Mouse (Mus musculus) midbrain, embryonic 11.5 days (tissue): Measurements from ENCODE around the gene Tanc1. TPM values are rescaled to one million over a fixed set of nuclear protein-coding genes. Genes with fewer than 3 reads are reported as not detected.

Experiments
- ATAC-seq: fragments of 200-750 bp; cut with Nextera tagmentation; 2 replicates; pipeline ENCODE4 v1.8.0; 2017; ENCODE audit warnings: moderate TSS enrichment, moderate library complexity; ENCODE audit not compliant: low FRiP score
- DNase-seq: peaks from one replicate; pipeline ENCODE4 v3.0.0; 2015; ENCODE audit warnings: low spot score; ENCODE audit errors: missing footprints
- H3K27ac ChIP-seq: fragments of 300-500 bp; sonication (generic); 2 replicates; pipeline ENCODE4 v1.5.1; 2014; ENCODE audit warnings: low read depth, low read length
- H3K27me3 ChIP-seq: fragments of 300-500 bp; sonication (generic); 2 replicates; pipeline ENCODE4 v1.6.1; 2014; ENCODE audit warnings: mild to moderate bottlenecking, low read length, moderate library complexity, mixed read lengths; ENCODE audit not compliant: control insufficient read depth, insufficient read depth
- H3K36me3 ChIP-seq: fragments of 300-500 bp; sonication (generic); 2 replicates; pipeline ENCODE4 v1.6.1; 2014; ENCODE audit warnings: mild to moderate bottlenecking, low read length, moderate library complexity, mixed read lengths; ENCODE audit not compliant: control insufficient read depth, insufficient read depth
- H3K4me1 ChIP-seq: fragments of 300-500 bp; sonication (generic); 2 replicates; pipeline ENCODE4 v1.6.1; 2014; ENCODE audit warnings: low read length; ENCODE audit not compliant: control insufficient read depth, insufficient read depth
- H3K4me2 ChIP-seq: fragments of 300-500 bp; sonication (generic); 2 replicates; pipeline ENCODE4 v1.6.1; 2014; ENCODE audit warnings: mild to moderate bottlenecking, moderate library complexity
- H3K4me3 ChIP-seq: fragments of 300-500 bp; sonication (generic); 2 replicates; pipeline ENCODE4 v1.5.1; 2014; ENCODE audit warnings: low read depth, low read length
- H3K9ac ChIP-seq: fragments of 300-500 bp; sonication (generic); 2 replicates; pipeline ENCODE4 v1.6.1; 2014; ENCODE audit warnings: low read length
- H3K9me3 ChIP-seq: fragments of 300-500 bp; sonication (generic); 2 replicates; pipeline ENCODE4 v1.6.1; 2016; ENCODE audit warnings: low read length; ENCODE audit not compliant: control insufficient read depth
- WGBS: fragments of 180-500 bp; shearing (Covaris S2); extraction: QIAGEN DNeasy Blood & Tissue Kit; methylation state at CpG from one replicate; pipeline ENCODE4 v1.1.7; 2014; 5-methylcytosine and 5-hydroxymethylcytosine counted together
- polyA plus RNA-seq: library from polyadenylated mRNA; unstranded; fragments of >200 nt; fragmentation: Nextera tagmentation; extraction: Ambion mirVana; gene quantifications from 2 replicates; pipeline ENCODE4 v1.2.1, GENCODE M21; 2014

Gene Tanc1
- polyA plus RNA-seq, 1 experiment from 2014 or later = 6.7 TPM

DNA sequence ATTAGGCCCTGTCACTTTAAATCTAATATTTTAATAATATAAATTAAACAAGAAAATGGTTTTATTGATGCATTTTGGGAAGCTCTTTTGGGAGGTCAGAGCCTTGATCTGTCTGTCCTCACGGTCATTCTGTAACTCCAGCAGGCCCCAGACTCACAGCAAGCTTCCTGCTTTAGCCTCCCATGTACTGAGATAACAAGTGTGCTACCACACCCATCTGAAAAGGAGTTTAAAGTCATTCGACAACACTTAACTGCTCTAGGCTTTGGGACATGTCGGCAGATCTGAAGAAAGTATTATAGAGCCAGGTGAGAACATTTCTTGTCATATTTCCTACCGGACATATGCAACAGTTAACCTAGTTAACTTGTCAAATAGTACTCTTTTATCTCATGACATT lies 69.3 kb downstream of the Tanc1 start:
- no peaks in the 10 kb centered on the region for H3K9me3 ChIP-seq
- H3K4me3 ChIP-seq = no peak overlapping the region
- H3K27ac ChIP-seq = no peak overlapping the region
- no peak for DNase-seq
- H3K36me3 ChIP-seq = no peaks in the 10 kb centered on the region
- no peak overlapping the region for H3K4me2 ChIP-seq
- 91% methylated on average over 4 of the region's 4 CpGs for WGBS
- H3K9ac ChIP-seq = no peak overlapping the region
- ATAC-seq = no peak
- no peaks in the 10 kb centered on the region for H3K27me3 ChIP-seq
- no peaks in the 10 kb centered on the region; the same call in 1 of the 2 replicates for H3K4me1 ChIP-seq

DNA sequence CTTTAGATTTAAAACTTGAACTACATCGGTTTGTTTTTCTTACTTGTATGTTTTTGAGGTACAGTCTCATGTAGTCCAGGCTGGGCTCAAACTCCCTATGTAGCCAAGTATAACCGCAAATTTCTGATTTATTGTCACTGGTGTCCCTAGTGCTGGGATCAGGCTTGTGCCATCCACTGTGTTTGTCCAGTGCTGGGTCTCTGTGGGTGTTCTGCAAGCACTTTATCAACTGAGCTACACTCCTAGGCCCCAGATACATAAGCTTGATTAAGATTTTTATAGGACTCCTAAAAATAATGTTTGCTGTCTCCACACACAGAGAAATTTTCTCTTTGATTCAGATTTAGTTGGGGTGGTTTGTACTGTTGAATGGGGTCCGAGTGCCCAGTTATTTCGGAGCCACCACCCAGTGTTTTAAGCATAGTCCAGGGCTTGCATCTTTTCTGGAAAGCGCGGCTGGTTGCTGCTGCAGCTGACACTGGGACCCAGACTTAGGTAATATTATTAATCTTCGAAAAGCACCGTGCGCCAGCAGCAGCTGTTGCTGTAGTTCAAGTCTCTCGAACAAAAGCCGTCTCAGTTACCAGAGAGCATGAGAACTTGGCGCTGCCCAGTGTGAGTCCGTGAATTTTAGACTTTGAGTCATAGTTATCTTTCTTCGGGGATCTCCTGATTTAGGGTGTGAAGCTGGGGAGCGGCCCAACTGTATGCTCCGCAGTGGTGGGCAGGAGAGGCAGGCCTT lies 73.2 kb downstream of the Tanc1 start:
- Histone ChIP-seq H3K36me3 (no peaks in the 10 kb centered on the region), H3K9me3 (no peaks in the 10 kb centered on the region), H3K4me3 (no peak overlapping the region), H3K4me1 (no peaks in the 10 kb centered on the region), H3K4me2 (no peak overlapping the region), H3K9ac (no peak overlapping the region), H3K27ac (no peak overlapping the region), H3K27me3 (no peaks in the 10 kb centered on the region)
- DNase-seq = no peak
- ATAC-seq = no peak
- 91% methylated on average over 16 of the region's 16 CpGs for WGBS

DNA sequence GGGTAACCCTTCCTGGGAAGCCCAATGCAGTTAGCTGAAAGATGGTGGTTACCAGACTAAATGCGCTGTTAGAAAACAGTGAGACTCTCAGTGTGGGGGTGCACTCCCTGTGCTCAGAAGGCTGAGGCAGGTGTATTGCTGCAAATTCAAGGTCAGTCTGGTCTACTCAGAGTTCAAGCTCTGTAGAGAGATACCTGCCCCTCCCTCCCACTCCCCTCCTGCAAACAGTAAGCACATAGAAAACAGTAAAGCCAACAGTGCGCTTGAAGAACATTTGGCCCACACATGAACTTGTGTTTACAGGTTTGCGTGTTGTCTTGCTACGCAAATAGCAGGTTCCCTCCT lies 73.7 kb downstream of the Tanc1 start:
- Histone ChIP-seq H3K9ac (no peak overlapping the region), H3K27ac (no peak overlapping the region), H3K9me3 (no peaks in the 10 kb centered on the region), H3K4me2 (no peak overlapping the region), H3K4me3 (no peak overlapping the region), H3K4me1 (no peaks in the 10 kb centered on the region), H3K36me3 (no peaks in the 10 kb centered on the region), H3K27me3 (no peaks in the 10 kb centered on the region)
- no peak for DNase-seq
- no peak for ATAC-seq
- WGBS = 97% methylated on average over 4 of the region's 4 CpGs

DNA sequence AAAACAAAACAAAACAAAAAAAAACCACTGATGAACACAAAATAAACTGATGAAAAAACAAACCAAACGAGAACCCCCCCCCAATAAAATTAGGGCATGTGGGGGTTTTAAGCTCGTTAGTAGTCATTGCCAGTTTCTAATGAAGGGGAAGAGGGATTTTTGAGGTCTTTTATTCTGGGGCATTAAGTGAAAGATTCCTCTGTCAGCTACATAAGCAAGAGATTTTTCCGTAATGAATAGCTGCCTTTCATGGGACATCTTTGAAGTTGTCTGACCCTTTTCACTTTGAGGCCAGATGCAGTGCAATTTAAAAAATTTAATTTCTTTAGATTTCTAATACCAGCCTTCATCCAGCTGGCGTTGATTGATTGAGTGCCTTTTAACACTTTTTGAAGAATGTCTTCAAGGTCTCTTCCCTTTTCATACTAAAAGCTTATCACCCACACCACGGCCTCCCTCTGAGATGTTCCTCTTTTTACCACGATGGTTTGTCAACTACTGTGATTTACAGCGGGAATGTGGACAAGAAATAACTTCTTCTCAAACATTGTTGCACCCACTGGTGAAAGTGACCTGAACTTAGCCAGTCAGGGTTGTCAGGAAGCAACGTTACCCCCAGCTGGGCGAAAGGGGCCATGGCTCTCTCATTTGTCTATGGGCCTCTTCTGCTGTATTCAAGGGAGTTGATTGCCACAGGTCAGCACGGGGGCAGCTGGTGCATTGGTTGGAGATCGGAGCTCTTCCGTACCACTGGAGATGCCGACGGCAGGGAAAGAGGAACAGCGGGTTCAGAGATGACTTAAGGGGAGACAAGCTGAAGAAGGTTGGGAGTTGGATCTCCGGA lies 76.6 kb downstream of the Tanc1 start:
- no peak overlapping the region for H3K9ac ChIP-seq
- H3K9me3 ChIP-seq = no peaks in the 10 kb centered on the region
- H3K4me2 ChIP-seq = no peak overlapping the region
- ATAC-seq = no peak
- 66% methylated on average over 16 of the region's 16 CpGs for WGBS
- H3K36me3 ChIP-seq = no peaks in the 10 kb centered on the region
- no peak overlapping the region for H3K27ac ChIP-seq
- no peak for DNase-seq
- no peak overlapping the region for H3K4me3 ChIP-seq
- no peaks in the 10 kb centered on the region for H3K4me1 ChIP-seq
- H3K27me3 ChIP-seq = no peaks in the 10 kb centered on the region

DNA sequence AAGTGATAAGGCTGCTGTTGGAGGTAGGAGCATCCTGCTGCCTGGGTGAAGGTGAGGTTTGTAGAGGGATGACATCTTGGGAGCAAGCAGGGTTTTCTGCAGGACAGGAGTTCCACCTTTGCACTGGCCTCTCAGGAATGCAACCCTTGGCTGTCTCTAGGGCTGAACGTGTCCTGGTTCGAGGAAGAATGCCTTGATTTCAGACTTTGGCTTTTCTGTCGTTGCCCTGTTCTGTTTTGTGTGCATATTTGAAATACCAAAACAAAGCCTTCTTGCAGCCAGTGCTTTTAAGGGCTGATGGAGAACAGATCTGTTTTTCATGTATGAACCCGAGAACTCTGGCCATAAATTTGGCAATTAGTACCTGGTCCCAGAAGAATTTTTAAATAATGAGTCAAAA lies 79.3 kb downstream of the Tanc1 start:
- H3K9ac ChIP-seq = no peak overlapping the region
- H3K36me3 ChIP-seq = no peaks in the 10 kb centered on the region
- H3K4me2 ChIP-seq = no peak overlapping the region
- no peaks in the 10 kb centered on the region for H3K9me3 ChIP-seq
- ATAC-seq (no peak), DNase-seq (no peak)
- 70% methylated on average over 4 of the region's 4 CpGs for WGBS
- H3K4me1 ChIP-seq = no peaks in the 10 kb centered on the region
- no peak overlapping the region for H3K27ac ChIP-seq
- H3K4me3 ChIP-seq = no peak overlapping the region
- H3K27me3 ChIP-seq = no peaks in the 10 kb centered on the region

DNA sequence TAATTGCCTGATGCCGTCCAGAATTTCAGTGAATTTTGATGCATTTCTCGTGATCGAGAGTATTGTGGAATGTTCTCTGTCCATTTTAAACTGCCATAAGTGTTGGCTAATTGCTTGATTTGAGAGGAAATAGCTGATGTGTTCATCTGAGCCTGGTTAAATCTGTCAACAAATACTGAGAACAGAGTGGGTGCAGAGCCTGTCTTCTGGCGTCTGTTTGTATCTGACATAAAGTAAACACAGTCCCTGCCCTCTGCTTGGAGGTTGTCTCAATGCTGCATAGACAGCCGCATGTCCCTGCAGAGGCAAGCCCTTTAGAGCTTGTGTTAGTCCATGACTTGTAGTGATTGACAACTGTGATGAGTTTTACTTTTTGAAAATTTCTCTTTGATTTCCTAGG lies 81.6 kb downstream of the Tanc1 start:
- no peak for ATAC-seq
- H3K36me3 ChIP-seq = no peaks in the 10 kb centered on the region
- no peaks in the 10 kb centered on the region for H3K27me3 ChIP-seq
- H3K27ac ChIP-seq = no peak overlapping the region
- H3K4me2 ChIP-seq = no peak overlapping the region
- H3K9ac ChIP-seq = no peak overlapping the region
- no peak overlapping the region for H3K4me3 ChIP-seq
- H3K9me3 ChIP-seq = no peaks in the 10 kb centered on the region
- 82% methylated on average over 5 of the region's 5 CpGs for WGBS
- DNase-seq = no peak
- H3K4me1 ChIP-seq = peaks cover 10% of the 10 kb centered on the region

DNA sequence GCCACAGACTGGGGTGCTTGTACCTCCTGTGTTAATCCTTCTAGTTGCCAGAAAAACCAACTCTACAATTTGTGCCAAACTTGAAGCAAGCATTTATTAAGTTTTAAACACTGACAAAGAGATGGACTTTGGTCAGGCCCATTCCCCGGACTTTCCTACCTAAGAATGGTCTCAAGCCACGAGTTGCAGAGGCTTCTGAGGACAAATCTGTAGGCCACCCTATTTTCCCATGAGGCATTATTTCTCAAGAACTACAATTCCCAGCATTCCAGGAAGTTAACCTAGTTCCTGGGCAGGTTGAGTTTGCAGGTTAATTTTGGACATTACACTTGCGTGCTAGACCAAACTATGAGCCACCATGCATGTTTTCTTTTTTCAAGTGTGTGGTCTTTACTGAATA lies 85.3 kb downstream of the Tanc1 start:
- Histone ChIP-seq H3K4me1 (peaks cover 12% of the 10 kb centered on the region), H3K27ac (no peak overlapping the region), H3K4me2 (no peak overlapping the region), H3K9me3 (no peaks in the 10 kb centered on the region), H3K4me3 (no peak overlapping the region), H3K36me3 (no peaks in the 10 kb centered on the region), H3K9ac (no peak overlapping the region), H3K27me3 (no peaks in the 10 kb centered on the region)
- no peak for ATAC-seq
- no peak for DNase-seq
- 71% methylated on average over 3 of the region's 3 CpGs for WGBS

DNA sequence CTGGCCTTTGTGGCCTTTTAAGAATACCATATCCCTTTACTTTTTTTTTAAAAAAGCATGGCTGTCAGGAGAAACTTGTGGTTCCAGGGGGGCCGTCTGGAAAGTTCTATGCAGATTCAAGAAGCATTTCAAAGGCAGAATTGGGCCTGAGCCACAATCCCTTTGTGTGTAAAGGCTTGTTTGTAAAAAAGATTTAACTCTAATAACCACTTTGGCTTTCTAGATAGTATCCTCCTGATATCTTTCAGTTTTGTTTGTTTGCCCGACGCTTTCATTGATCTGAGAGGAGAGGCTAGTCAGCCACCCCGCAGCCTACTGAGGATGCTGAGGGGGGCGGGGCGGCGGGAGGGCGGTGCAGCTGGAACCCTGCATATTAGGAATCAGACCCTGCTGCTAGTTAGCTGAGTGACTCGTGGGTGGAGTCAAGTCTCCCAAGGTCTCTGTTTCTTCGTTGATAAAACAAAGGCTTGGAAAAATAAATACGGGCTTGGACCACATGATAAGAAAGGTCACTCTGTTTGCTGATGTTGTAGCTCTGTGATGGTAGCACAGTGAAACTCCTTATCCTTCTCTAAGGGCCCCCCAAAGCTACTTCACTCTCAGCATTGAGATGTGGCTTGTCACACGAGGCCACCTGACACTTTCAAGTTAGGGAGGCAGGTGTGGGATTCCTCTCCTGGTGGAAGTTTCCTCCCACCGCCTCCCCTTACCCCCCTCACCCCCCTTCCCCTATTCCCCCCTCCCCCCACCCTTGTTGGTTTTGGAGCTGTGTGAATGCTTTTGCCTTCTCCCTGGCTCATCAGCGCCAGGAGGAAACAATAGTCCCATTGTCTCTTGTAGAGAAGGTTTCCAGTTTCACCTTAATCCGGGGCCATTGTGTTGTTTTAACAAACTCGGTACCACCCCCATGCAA lies 86.1 kb downstream of the Tanc1 start:
- Histone ChIP-seq H3K4me1 (peaks cover 12% of the 10 kb centered on the region), H3K27me3 (no peaks in the 10 kb centered on the region), H3K9me3 (no peaks in the 10 kb centered on the region), H3K9ac (peak overlapping the region; percentile 38; the same call in 1 of the 2 replicates), H3K4me2 (peak overlapping the region; percentile 42), H3K4me3 (peak overlapping the region; percentile 11; the same call in 1 of the 2 replicates), H3K27ac (peak overlapping the region; percentile 1; the same call in 1 of the 2 replicates), H3K36me3 (no peaks in the 10 kb centered on the region)
- WGBS = 2% methylated on average over 16 of the region's 16 CpGs
- peak; percentile 93 for DNase-seq
- peak; percentile 92 for ATAC-seq
